Mouse (Mus musculus) heart, adult 2 months (tissue): ENCODE measurements around the gene Zswim1. TPM values are rescaled to one million over a fixed set of nuclear protein-coding genes. Genes with fewer than 3 reads are reported as not detected.
A peak's percentile ranks its signal among the peaks of the same experiment; 100 is the strongest.
"Not testable (repeated sequence)": the region's sequence is repeated elsewhere in the genome, so short reads cannot be mapped to it uniquely, and the experiment has no call there.

ENCODE experiments used
- DNase-seq, 2 experiments: peaks; one replicate each; pipeline ENCODE4 v3.0.0; 2021
- H3K27ac ChIP-seq: fragments of 200-600 bp; 2 replicates; pipeline ENCODE4 v1.8.1; 2022
- H3K27me3 ChIP-seq: fragments of 200-500 bp; 2 replicates; pipeline ENCODE4 v1.6.1; 2012; ENCODE audit warnings: mild to moderate bottlenecking, low read length, inconsistent platforms, mixed read lengths; ENCODE audit not compliant: control insufficient read depth, insufficient read depth
- H3K36me3 ChIP-seq: fragments of 200-500 bp; 2 replicates; pipeline ENCODE4 v1.6.1; 2012; ENCODE audit warnings: low read length, inconsistent platforms; ENCODE audit not compliant: control insufficient read depth, insufficient read depth
- H3K4me1 ChIP-seq: fragments of 200-500 bp; 2 replicates; pipeline ENCODE4 v1.6.1; 2011; ENCODE audit warnings: low read length; ENCODE audit not compliant: control insufficient read depth, insufficient read depth
- H3K4me3 ChIP-seq: fragments of 200-600 bp; 2 replicates; pipeline ENCODE4 v1.8.1; 2022
- H3K79me2 ChIP-seq: fragments of 200-500 bp; replicated peaks from 2 replicates; pipeline ENCODE4 v1.6.1; 2012; ENCODE audit warnings: mild to moderate bottlenecking, inconsistent platforms, low read length, moderate library complexity, mixed read lengths; ENCODE audit not compliant: control insufficient read depth, insufficient read depth
- H3K9ac ChIP-seq: fragments of 200-500 bp; 2 replicates; pipeline ENCODE4 v1.6.1; 2012; ENCODE audit warnings: low read depth, mild to moderate bottlenecking, control low read depth, inconsistent platforms, low read length, mixed read lengths
- CTCF ChIP-seq: fragments of 200-600 bp; IDR thresholded peaks from 2 replicates; pipeline ENCODE4 v1.8.1; 2022; ENCODE audit warnings: antibody characterized with exemption, mild to moderate bottlenecking, moderate library complexity
- EP300 ChIP-seq: fragments of 200-500 bp; IDR thresholded peaks from 2 replicates; pipeline ENCODE4 v1.6.1; 2011; ENCODE audit warnings: low read depth, low read length, control low read depth; ENCODE audit not compliant: insufficient read depth
- POLR2A ChIP-seq: fragments of 200-500 bp; IDR thresholded peaks from 2 replicates; pipeline ENCODE4 v1.6.1; 2011; ENCODE audit warnings: mild to moderate bottlenecking, low read depth, low read length, control low read depth; ENCODE audit not compliant: insufficient read depth
- WGBS: fragments of 180-500 bp; shearing (Covaris S2); methylation state at CpG from one replicate; pipeline ENCODE4 v1.1.7; 2018; 5-methylcytosine and 5-hydroxymethylcytosine counted together
- intact Hi-C: fragments of 180-260 bp; cut with DNase I; formaldehyde crosslinking; loops from one replicate; pipeline ENCODE4 v1.15.1; 2025
- polyA plus RNA-seq: library from polyadenylated mRNA; depleted of rRNA; stranded (reverse); fragments of >200 nt; gene quantifications from 2 replicates; pipeline ENCODE4 v1.2.3, GENCODE M21; 2012
- total RNA-seq, 2 experiments: library from RNA; stranded (reverse); gene quantifications; 2 replicates each; pipeline ENCODE4 v1.2.3; 2021

Gene Zswim1
- total and polyA plus RNA-seq, 3 experiments = 4.5 to 5.3 (median 5.1) TPM

DNA sequence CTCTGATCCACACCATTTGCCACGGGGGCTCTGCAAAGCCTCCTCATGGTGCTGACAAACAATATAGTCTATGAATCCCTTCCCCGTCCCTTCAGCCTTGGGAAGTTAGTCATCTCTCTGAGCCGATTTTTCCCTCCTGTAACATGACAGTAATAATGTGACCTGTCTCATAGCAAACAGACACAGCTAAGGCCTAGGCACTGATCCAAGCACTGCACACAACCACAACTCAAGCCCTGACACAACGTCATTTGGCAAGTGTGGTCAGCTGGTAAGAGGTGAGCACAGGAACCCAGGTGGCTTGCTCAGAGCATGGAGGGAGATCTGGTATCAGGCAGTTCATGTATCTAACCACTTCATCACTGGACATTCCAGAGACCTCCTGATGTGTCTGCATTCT is 26.6 kb upstream of the Zswim1 start:
- WGBS = 70% methylated on average over 4 of the region's 4 CpGs
- no peaks in the 10 kb centered on the region for H3K27me3 ChIP-seq
- no peak overlapping the region for H3K9ac ChIP-seq
- H3K27ac ChIP-seq = no peak overlapping the region
- H3K79me2 ChIP-seq = no peaks in the 10 kb centered on the region
- DNase-seq = no peak
- intact Hi-C loops = loop anchor here (2.0 kb wide), 2 partner anchors 117 to 203 kb away; partner anchors contain the start of gene Eppin
- H3K4me1 ChIP-seq = peaks cover 1% of the 10 kb centered on the region; the same call in 1 of the 2 replicates
- TF ChIP-seq EP300 (no peak), POLR2A (no peak), CTCF (no peak)
- no peak overlapping the region for H3K4me3 ChIP-seq
- peaks cover 2% of the 10 kb centered on the region; the same call in 1 of the 2 replicates for H3K36me3 ChIP-seq

DNA sequence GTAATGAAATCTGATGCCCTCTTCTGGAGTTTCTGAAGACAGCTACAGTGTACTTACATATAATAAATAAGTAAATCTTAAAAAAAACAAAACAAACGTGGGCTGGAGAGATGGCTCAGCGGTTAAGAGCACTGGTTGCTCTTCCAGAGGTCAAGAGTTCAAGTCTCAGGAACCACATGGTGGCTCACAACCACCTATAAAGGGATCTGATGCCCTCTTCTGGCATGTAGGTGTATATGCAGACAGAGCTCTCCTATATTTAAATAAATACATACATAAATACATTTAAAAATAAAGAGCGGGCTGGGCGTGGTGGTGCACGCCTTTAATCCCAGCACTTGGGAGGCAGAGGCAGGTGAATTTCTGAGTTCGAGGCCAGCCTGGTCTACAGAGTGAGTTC is 23.9 kb upstream of the Zswim1 start:
- TF ChIP-seq CTCF = peak; percentile 67
- 69% methylated on average over 6 of the region's 6 CpGs for WGBS
- H3K27me3 ChIP-seq, H3K4me1 ChIP-seq, DNase-seq, H3K27ac ChIP-seq, H3K4me3 ChIP-seq, H3K9ac ChIP-seq, intact Hi-C loops, H3K79me2 ChIP-seq, H3K36me3 ChIP-seq: not testable (repeated sequence)

DNA sequence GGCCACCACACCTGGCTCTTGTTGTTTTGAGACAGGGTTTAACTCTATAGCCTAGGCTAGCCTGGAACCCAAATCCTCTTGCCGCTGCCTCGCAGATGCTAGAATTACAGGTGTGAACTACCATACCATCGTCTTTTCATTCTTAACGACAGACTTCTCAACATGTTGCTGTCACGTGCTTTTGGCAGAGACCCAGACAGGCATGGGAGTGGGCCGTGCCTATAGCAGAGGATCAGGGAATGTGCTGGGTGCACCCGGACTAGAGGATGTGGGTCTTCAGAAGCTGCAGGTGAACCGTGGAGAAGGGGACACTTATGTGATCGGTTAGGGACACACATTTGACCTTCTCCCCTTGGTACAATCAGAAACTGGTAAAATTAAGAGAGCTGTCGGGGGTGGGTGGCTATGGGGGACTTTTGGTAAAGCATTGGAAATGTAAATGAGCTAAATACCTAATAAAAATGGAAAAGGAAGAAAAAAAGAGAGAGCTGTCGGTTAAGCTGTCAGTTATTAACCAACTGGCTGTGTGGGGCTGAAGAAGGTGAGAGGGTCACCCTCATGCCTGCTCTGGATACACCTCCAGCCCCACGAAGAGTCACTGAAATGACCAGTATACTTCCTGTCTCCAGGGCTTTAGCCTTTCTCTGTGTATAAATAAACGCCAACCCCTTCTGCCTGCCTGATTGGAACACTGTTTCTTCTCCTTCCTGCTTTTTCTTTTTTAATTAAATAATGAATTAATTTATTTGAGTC is 22.1 kb upstream of the Zswim1 start:
- H3K27me3 ChIP-seq = no peaks in the 10 kb centered on the region
- H3K79me2 ChIP-seq = peaks cover 1% of the 10 kb centered on the region; the same call in 1 of the 2 replicates
- H3K27ac ChIP-seq = no peak overlapping the region
- DNase-seq = no peak
- H3K36me3 ChIP-seq = no peaks in the 10 kb centered on the region
- peaks cover 3% of the 10 kb centered on the region for H3K4me1 ChIP-seq
- TF ChIP-seq EP300 (no peak), CTCF (no peak), POLR2A (no peak)
- intact Hi-C loops = no loop called here
- no peak overlapping the region for H3K9ac ChIP-seq
- WGBS = 85% methylated on average over 13 of the region's 13 CpGs
- H3K4me3 ChIP-seq = no peak overlapping the region

DNA sequence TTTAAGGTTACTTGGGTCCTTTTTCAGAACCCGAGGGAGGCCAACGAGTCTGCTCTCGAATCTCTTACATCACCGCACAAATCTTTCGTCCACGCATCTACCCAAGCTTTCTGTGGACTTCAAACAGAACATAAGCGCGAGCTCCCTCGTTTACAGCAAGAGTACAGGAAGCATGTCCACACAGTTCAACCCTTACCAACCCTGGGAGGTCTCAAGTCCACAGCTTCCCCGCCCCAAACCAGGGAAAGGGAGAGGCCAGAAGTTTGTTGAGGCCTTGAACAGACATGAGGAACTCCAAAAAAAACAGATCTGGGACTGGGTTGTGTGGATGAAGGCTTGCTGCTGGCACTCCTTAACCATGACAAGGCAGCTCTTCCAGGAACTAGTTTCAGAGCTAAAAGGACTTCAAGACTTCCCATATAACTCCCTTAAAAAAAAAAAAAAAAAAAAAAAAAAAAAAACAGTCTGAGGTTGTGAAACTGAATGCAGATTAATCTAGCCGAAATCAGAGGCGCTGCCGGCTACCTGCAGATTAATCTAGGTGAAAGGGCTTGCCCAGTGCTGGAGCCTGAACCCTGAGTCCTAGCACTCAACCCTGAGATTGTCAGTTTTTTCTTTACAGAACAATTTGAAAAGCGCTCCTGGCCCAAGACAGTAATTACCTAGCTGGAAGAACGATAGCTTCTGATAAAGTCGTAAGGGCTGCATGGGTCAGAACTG is 19.1 kb upstream of the Zswim1 start:
- Histone ChIP-seq H3K79me2 (peaks cover 1% of the 10 kb centered on the region; the same call in 1 of the 2 replicates), H3K4me3 (no peak overlapping the region), H3K27ac (no peak overlapping the region), H3K9ac (no peak overlapping the region), H3K27me3 (no peaks in the 10 kb centered on the region), H3K36me3 (no peaks in the 10 kb centered on the region), H3K4me1 (peaks cover 3% of the 10 kb centered on the region)
- WGBS = 87% methylated on average over 16 of the region's 16 CpGs
- no peak for DNase-seq
- TF ChIP-seq EP300 (no peak), CTCF (no peak), POLR2A (no peak)
- intact Hi-C loops = no loop called here

DNA sequence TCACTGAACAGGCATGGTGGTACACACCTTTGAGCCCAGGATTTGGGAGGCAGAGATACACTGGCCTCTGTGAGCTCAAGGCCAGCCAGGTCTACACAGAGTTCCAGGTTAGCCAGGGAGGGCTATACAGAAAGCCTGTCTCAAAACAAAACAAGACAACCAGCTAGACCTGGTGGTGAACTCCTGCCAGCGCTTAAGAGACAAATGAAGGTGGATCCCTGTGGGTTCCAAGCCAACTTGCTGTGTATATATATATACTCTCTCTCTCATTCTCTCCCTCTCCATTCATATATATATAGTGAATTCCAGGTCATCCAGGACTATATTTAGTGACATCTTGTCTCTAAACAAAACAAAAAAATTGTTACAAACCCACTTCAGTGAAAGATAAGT is 18.6 kb upstream of the Zswim1 start:
- Histone ChIP-seq H3K27ac (no peak overlapping the region), H3K36me3 (no peaks in the 10 kb centered on the region), H3K79me2 (peaks cover 1% of the 10 kb centered on the region; the same call in 1 of the 2 replicates), H3K27me3 (no peaks in the 10 kb centered on the region), H3K9ac (no peak overlapping the region), H3K4me3 (no peak overlapping the region; the same call in 1 of the 2 replicates), H3K4me1 (peaks cover 3% of the 10 kb centered on the region)
- intact Hi-C loops = loop anchor here (1.0 to 2.0 kb wide), 2 partner anchors 19 to 107 kb away; partner anchors contain the start of genes Zfp335 and Zswim1
- 36% methylated on average over 1 of the region's 1 CpGs for WGBS
- no peak for TF ChIP-seq CTCF
- no peak for TF ChIP-seq POLR2A
- no peak for TF ChIP-seq EP300
- DNase-seq = no peak
